Mouse (Mus musculus) testis, adult 2 months (tissue): ENCODE results near the gene Rapgef5. TPM values are rescaled to one million over a fixed set of nuclear protein-coding genes. Genes with fewer than 3 reads are reported as not detected.

Source experiments
- H3K27ac ChIP-seq: fragments of 200-500 bp; 2 replicates; pipeline ENCODE4 v1.5.1; 2012; ENCODE audit warnings: low read depth, low read length; ENCODE audit not compliant: control insufficient read depth, insufficient read depth
- H3K27me3 ChIP-seq: fragments of 200-500 bp; 2 replicates; pipeline ENCODE4 v1.6.1; 2012; ENCODE audit warnings: mild to moderate bottlenecking, low read length, moderate library complexity; ENCODE audit not compliant: control insufficient read depth, insufficient read depth
- H3K36me3 ChIP-seq: fragments of 200-500 bp; 2 replicates; pipeline ENCODE4 v1.6.1; 2012; ENCODE audit warnings: mild to moderate bottlenecking, low read length; ENCODE audit not compliant: control insufficient read depth, insufficient read depth
- H3K4me1 ChIP-seq: fragments of 200-500 bp; 2 replicates; pipeline ENCODE4 v1.6.1; 2012; ENCODE audit warnings: low read length; ENCODE audit not compliant: control insufficient read depth, insufficient read depth
- H3K4me3 ChIP-seq: fragments of 200-500 bp; 2 replicates; pipeline ENCODE4 v1.5.1; 2012; ENCODE audit warnings: low read depth, mild to moderate bottlenecking, low read length, moderate library complexity, mixed read lengths; ENCODE audit not compliant: control insufficient read depth
- CTCF ChIP-seq: fragments of 200-500 bp; IDR thresholded peaks from 2 replicates; pipeline ENCODE4 v1.5.1; 2012; ENCODE audit warnings: low read depth, mild to moderate bottlenecking, inconsistent platforms, low read length, moderate library complexity; ENCODE audit not compliant: control insufficient read depth, insufficient read depth, insufficient replicate concordance
- POLR2A ChIP-seq: fragments of 200-500 bp; IDR thresholded peaks from 2 replicates; pipeline ENCODE4 v1.6.1; 2012; ENCODE audit warnings: low read depth, mild to moderate bottlenecking, inconsistent platforms, low read length, moderate library complexity; ENCODE audit not compliant: control insufficient read depth
- polyA plus RNA-seq: library from polyadenylated mRNA; depleted of rRNA; stranded (reverse); fragments of >200 nt; gene quantifications from 2 replicates; pipeline ENCODE4 v1.2.3, GENCODE M21; 2012

The Rapgef5 gene
- polyA plus RNA-seq, 1 experiment: 5.8 TPM

- H3K4me3 ChIP-seq: no peak overlapping the region
- no peak for TF ChIP-seq POLR2A
- TF ChIP-seq CTCF: no peak
- H3K27me3 ChIP-seq: no peaks in the 10 kb centered on the region
- H3K4me1 ChIP-seq: no peaks in the 10 kb centered on the region
- H3K36me3 ChIP-seq: no peaks in the 10 kb centered on the region
- H3K27ac ChIP-seq: no peak overlapping the region
Measured at GRCm38 (mm10) chr12:117744580-117745483, 228.6 kb downstream of the Rapgef5 start.

GRCm38 (mm10) chr12:117746611-117747010 lies 230.3 kb downstream of the Rapgef5 start:
- no peaks in the 10 kb centered on the region for H3K4me1 ChIP-seq
- TF ChIP-seq CTCF (no peak), POLR2A (no peak)

DNA sequence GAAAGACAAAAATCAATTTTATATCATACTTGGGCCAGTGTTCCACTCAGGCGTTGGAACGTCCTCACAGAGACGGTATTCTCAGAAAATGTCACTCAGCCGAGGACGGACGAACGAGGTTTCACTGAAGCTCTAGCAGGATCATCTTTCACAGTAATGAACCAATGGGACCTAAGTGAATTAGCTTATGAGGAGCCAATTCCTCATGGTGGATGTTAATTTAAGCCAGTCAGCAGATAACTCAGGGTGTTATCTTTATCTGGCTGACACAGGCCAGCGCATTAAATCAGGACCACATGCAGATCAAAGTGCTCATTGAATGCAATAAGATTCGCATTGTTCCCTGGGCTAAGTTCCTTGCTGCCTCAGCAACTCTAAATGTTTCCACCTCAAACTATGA lies 234.8 kb downstream of the Rapgef5 start:
- H3K27ac ChIP-seq: no peak overlapping the region
- H3K4me1 ChIP-seq: no peaks in the 10 kb centered on the region
- H3K4me3 ChIP-seq: no peak overlapping the region
- TF ChIP-seq CTCF (no peak), POLR2A (no peak)
- H3K36me3 ChIP-seq: no peaks in the 10 kb centered on the region
- no peaks in the 10 kb centered on the region for H3K27me3 ChIP-seq

More at GRCm38 (mm10) chr12:117746611-117747010, 230.3 kb downstream of the Rapgef5 start:
- Histone ChIP-seq H3K27me3 (no peaks in the 10 kb centered on the region), H3K27ac (no peak overlapping the region), H3K36me3 (no peaks in the 10 kb centered on the region), H3K4me3 (no peak overlapping the region)

- H3K36me3 ChIP-seq: no peaks in the 10 kb centered on the region
- no peaks in the 10 kb centered on the region for H3K4me1 ChIP-seq
- TF ChIP-seq CTCF (no peak), POLR2A (no peak)
- H3K27ac ChIP-seq: no peak overlapping the region
- H3K4me3 ChIP-seq: no peak overlapping the region
- no peaks in the 10 kb centered on the region for H3K27me3 ChIP-seq
Measured at GRCm38 (mm10) chr12:117751520-117752383, 235.5 kb downstream of the Rapgef5 start.

DNA sequence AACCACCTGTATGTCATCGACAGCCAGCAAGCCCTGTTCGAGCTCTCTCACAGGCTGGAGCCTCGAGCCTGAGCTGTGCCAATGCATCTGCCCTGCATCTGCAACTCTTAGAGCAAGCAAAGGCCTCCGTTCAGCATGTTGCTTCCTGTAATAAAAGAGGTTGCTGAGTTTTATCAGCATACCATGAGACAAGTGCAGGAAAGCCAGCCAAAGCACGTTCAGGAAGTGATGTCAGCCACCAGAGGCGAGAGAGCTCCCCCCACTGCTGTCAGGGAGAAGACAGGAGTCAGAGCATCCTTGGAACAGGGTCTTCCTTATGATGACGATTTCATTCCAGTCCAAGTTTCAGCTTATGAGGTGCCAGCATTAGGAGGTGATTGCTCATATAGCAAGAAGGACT lies 239.7 kb downstream of the Rapgef5 start:
- Histone ChIP-seq H3K36me3 (no peaks in the 10 kb centered on the region), H3K4me3 (no peak overlapping the region), H3K27me3 (no peaks in the 10 kb centered on the region), H3K4me1 (no peaks in the 10 kb centered on the region), H3K27ac (no peak overlapping the region)
- TF ChIP-seq POLR2A (no peak), CTCF (no peak)

GRCm38 (mm10) chr12:117760373-117760772 lies 244.1 kb downstream of the Rapgef5 start:
- no peaks in the 10 kb centered on the region for H3K36me3 ChIP-seq
- TF ChIP-seq POLR2A (no peak), CTCF (no peak)
- H3K4me1 ChIP-seq: no peaks in the 10 kb centered on the region
- no peak overlapping the region for H3K27ac ChIP-seq
- H3K27me3 ChIP-seq: no peaks in the 10 kb centered on the region
- H3K4me3 ChIP-seq: no peak overlapping the region

- Histone ChIP-seq H3K4me3 (no peak overlapping the region), H3K27me3 (no peaks in the 10 kb centered on the region), H3K27ac (no peak overlapping the region), H3K36me3 (no peaks in the 10 kb centered on the region), H3K4me1 (no peaks in the 10 kb centered on the region)
- TF ChIP-seq POLR2A (no peak), CTCF (no peak)
Measured at GRCm38 (mm10) chr12:117760846-117761245, 244.6 kb downstream of the Rapgef5 start.
